Mouse (Mus musculus) common myeloid progenitor, adult 5-6 weeks (primary cell): Measurements from ENCODE around the gene Senp5. TPM values are rescaled to one million over a fixed set of nuclear protein-coding genes. Genes with fewer than 3 reads are reported as not detected.
A peak's percentile ranks its signal among the peaks of the same experiment; 100 is the strongest.

Experiments used
- ATAC-seq: replicated peaks from 2 replicates; pipeline ENCODE4 v1.8.0; 2016; ENCODE audit warnings: low read depth, mild to moderate bottlenecking, moderate TSS enrichment, inconsistent platforms; ENCODE audit not compliant: poor library complexity, severe bottlenecking
- total RNA-seq: library from RNA; stranded (forward); fragments of 200-1000, 187-1606 nt; gene quantifications from 2 replicates; pipeline ENCODE4 v1.2.3, GENCODE M21; 2017

The Senp5 gene
- total RNA-seq, 1 experiment from 2014 or later = 26.7 TPM

DNA sequence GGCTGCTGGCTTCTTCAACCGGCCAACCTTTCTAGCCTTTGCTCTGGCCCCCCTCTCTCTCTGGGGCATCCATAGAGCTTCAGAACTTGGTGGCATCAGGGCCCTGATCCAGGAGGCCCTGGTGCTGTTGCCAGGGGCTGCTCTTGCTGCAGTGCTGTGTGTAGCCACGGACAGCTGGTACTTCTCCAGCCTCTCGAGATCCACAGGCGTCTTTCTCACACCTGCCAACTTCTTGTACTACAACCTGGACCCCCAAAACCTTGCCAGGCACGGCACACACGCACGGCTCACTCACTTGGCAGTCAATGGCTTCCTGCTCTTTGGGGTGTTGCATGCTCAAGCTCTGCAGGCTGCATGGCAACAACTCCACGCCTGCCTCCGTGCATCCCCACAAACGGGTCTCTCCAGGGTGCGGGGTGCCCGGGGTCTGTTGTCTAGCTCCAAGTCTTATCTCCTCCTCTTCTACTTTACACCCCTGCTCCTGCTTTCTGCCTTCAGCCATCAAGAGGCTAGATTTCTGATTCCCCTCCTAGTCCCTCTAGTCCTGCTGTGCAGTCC is 58.3 kb downstream of the Senp5 start:
- ATAC-seq = no peak

DNA sequence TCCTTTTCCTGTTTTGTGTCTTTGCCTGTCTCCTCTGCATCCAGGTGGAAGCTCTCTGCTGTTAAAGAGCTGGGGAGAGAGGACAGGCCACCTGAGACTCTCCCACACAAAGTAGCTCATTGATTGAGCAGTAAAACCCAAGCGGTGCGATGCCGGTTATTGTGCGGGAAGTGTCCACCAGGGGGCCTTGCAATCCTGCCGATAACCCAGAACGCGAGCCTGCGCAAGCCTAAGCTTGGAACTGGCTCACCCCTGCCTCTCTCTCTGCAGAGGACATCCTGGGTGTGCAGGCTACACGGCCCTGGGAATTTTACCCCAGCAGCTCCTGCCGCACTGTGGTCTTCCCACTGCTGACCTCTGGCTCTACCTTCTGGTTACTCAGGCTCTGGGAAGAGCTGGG is 59.1 kb downstream of the Senp5 start:
- peak; percentile 71 for ATAC-seq

GRCm38 (mm10) chr16:31940586-31940985 is 62.5 kb downstream of the Senp5 start:
- ATAC-seq = no peak

DNA sequence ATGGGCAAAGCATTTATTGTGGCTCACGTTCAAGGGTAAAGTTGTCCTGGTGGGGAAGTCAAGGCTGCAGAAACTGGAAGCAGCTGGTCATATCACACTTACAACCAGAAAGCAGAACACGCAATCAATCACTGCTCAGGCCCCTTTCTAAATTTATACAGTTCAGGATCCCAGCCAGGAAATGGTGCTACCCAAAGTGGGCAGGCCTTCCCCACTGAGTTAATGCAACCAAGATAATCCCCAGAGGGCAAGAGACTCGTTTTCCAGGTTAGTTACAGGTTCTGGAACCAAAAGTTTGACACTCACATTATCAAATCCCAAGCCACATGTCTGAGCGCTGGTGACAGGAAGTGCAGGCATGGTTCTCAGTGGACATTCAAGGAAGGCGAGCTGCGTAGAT is 64.2 kb downstream of the Senp5 start:
- peak; percentile 20 for ATAC-seq

- ATAC-seq = no peak
Measured at GRCm38 (mm10) chr16:31936568-31936967, 66.5 kb downstream of the Senp5 start.

DNA sequence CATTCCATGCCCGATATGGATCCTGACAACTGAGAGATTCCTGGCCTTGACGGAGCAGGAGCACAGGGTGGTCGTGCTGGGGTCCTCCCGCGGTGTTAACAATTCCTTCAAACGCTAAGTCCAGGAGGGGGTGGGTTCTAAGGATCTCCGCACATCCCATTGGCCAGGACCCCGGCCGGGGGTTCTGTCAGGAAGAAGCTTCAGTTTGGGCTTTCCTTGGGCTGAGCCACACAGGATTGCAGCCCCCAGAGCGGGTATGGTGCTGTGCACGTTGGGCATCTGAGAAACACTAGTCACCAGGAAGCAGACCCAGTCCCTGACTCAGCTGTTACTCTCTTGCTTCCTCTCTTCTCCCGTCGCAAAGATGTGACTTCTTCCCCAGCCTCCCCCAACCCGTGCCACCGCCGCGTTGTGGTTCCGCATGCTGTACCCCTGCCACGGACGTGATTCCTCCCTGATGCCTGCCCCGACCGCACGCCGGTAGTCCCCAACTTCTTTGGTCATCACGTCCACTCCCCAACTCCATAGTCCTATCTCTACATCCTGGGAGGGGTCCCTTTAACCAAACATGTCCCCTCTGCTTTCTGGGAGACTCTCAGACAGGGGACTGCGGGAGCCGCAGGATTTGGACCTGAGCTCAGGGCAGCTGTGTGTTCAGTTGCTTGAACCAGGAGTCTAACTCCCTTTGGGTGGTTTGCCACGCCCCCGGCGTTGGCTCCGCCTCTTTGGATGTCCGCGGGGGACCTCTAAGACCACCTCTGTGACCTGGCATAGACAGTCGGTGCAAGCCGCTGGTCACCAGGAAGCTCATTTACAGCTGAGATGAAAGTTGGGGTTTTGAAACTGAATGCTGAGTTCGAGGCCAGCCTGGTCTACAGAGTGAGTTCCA is 67.8 kb downstream of the Senp5 start:
- peak; percentile 42 for ATAC-seq

DNA sequence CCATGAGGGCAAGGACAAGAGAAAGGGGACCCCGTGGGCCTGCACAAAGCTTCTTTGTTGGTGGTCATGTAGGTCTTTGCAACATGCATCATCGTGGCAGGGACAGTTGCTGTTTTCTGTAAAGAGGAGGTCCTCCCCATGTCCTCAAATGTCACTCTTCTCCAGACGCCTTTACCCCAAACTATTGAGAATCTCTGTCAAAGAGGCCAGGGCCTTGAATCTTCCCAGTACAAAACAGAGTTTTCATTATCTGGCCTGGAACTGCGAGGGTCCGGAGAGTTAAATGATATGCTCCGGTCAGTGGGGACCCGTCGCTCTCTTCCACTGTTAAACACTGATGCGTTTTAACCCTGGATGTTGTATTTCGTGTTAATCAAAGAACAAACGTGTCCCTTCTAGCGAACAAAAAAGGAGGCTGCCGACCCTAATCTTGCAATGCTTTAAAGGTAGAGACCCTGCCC is 68.5 kb downstream of the Senp5 start:
- ATAC-seq = no peak

- no peak for ATAC-seq
Measured at GRCm38 (mm10) chr16:31933751-31934549, 69.1 kb downstream of the Senp5 start, which contains the start of gene Pigz. Gene Pigz, plus strand, starts transcription at chr16:31933851.

- peak; percentile 90 for ATAC-seq
Measured at GRCm38 (mm10) chr16:31932840-31933697, 70.0 kb downstream of the Senp5 start.

DNA sequence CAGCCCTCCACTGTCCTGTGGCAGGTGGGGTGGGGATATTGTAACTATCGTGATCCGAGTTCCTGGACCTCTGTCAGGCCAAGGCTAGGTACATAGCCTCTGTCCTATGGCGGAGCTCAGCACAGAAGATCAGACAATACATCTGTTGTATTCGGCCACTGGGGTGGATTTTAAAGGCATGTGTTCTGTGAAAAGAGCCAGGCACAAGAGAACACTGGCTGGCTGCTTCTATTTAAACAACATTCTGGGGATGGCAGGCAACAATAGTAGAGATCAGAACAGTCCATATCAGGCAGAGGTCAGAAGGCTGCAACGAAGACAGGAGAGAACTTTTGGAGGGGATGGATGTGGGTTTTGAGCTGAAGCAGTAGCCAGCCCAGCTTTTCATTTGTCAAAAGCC is 70.8 kb downstream of the Senp5 start:
- ATAC-seq = no peak

- ATAC-seq = no peak
Measured at GRCm38 (mm10) chr16:31931330-31931729, 71.8 kb downstream of the Senp5 start.

DNA sequence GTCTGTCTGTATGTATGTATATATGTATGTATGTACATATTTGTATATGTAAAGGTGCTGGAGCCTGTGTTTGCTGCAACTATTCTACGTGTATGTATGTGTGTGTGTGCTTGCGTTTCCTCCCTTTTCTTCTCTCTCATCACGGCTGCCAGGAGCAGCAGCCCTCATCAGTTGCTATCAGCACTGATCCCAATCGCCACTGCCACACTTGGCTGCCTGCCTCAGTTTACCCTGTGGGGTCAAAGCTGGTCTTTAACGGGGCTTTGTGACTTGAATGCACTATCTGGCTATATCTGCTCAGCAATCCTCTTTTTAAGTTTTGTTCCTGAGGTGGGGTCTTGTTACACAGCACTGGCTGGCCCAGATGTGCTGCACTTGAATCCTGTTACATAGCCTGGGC is 75.7 kb downstream of the Senp5 start:
- no peak for ATAC-seq

DNA sequence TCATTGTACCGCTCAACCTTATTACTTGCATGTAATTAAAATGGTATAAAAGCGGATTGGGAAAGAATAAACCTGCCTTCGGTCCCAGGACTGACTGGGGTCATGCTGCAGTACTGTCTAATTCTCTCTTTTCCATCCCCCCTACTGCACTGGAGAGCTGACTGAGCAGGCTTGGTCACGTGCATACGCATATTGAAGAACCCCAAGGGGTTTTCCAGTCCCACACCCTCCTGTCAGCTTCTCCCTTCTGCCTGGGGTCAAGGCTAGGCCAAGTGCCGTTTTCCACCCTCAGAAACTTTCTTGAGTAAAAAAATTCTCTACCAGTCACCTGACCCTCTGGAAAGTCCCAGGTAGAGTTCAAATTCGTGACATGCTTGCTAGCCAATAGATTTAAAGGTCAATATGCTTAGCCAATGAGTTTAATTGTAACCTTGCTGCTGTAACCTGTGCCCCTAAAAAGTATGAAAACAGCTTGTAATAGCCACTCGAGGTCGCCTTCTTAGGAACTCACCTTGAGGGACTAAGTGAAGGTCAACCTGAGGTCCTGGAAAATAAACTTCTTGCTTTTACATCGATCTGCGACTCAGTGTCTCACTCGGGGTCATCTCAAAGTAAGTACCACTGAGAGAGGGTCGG is 76.4 kb downstream of the Senp5 start:
- no peak for ATAC-seq

DNA sequence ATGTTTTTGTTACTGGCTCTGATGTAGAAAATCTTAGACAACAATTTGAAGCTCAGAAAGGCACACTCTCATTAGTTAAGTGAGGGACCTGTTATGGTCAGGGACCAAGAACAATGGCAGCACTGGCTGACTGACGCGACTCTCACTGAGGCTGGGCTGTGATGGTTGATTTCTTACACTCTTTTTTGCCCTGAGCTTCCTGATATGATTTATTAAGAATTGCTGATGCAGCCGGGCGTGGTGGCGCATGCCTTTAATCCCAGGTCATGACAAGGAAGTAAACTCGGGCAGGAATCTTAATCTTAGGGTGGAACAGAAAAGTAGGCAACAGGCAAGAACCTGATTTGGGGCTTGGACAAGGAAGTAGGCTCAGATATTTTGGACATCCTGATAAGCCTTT is 77.0 kb downstream of the Senp5 start:
- no peak for ATAC-seq

GRCm38 (mm10) chr16:31924368-31924767 is 78.7 kb downstream of the Senp5 start:
- no peak for ATAC-seq

- peak; percentile 95 for ATAC-seq
Measured at GRCm38 (mm10) chr16:31918248-31918724, 84.8 kb downstream of the Senp5 start.

DNA sequence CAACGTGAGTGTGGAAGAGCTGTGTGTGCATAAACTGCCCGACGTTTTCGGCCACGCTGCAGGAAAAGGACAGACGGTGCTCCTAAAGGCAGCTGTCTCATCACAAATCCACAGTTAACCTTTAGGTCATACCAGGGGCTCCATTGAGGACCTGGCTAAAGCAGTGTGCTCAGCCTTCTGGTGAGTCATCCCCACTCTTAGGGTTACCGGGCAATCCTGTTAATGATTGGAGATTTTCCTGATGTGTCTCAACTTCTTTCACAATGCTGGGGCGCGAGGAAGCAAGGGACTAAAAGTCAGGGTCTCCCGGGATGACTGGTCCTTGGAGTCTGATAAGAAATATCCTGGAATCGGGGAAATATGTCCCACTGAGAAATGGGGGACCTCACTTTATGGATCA is 85.3 kb downstream of the Senp5 start:
- no peak for ATAC-seq

DNA sequence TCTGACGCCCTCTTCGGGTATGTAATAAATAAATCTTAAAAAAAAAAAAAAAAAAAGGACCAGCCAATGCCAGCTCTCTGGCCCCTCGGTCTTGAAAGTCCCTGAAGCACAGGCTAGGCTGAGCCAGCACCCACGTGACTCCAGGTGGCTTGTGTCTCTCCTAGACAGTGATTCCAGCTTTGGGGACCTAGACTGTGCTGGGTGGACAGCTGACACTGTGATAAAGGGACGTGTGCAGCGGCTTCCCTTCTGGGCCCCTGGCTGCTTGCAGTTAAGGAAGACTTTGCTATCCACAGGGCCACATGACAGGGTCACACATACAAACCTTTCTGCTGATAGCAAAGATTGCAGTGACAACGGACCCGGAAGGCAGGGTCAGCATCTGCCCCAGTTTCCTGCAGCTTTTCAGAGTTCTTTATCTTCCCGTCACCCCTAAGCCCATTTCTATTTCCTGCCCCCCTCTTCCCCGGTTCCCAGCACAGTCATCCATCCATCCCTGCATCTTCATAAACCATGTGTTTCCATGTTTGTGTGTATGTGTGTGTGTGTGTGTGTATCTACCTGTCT is 92.7 kb downstream of the Senp5 start:
- ATAC-seq = no peak
